Mouse (Mus musculus) lung, postnatal 0 days (tissue): ENCODE results near the gene Rab20.

Experiments
- CTCF ChIP-seq: IDR thresholded peaks from 2 replicates; pipeline ENCODE4 v1.5.1; 2016; ENCODE audit warnings: antibody characterized with exemption, mild to moderate bottlenecking
- EP300 ChIP-seq: IDR thresholded peaks from 2 replicates; pipeline ENCODE4 v1.6.1; 2016; ENCODE audit warnings: antibody characterized with exemption, mild to moderate bottlenecking, control low read depth

- TF ChIP-seq CTCF (no peak), EP300 (peak; percentile 59)
These were observed 14.4 kb downstream of the Rab20 start for GRCm38 (mm10) chr8:11463889-11464706.
